Mouse (Mus musculus): ENCODE measurements around the gene Zfp804a.

Gene Zfp804a

DNA sequence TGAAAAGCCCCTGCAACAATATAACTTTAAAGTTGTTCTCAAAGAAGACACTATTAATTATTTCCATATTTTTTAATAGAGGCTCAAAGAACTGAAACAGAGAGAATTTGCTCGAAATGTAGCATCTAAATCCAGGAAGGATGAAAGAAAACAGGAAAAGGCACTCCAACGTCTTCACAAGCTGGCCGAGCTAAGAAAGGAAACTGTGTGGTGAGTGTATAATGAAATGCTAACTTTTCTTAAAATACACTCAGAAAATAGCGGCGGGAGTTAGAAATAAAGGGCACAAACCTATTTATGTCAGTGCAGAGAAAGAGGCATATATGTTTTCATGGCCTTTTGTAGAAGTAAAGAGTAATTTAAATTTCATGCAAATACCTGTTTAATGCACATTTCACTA lies 200.4 kb downstream of the Zfp804a start:
- DNase-seq (ENCODE audit: low spot score in 2 of 2) = no peak

GRCm38 (mm10) chr2:82282591-82283269 lies 229.7 kb downstream of the Zfp804a start:
- no peak for DNase-seq (ENCODE audit: low spot score in 2 of 2)

DNA sequence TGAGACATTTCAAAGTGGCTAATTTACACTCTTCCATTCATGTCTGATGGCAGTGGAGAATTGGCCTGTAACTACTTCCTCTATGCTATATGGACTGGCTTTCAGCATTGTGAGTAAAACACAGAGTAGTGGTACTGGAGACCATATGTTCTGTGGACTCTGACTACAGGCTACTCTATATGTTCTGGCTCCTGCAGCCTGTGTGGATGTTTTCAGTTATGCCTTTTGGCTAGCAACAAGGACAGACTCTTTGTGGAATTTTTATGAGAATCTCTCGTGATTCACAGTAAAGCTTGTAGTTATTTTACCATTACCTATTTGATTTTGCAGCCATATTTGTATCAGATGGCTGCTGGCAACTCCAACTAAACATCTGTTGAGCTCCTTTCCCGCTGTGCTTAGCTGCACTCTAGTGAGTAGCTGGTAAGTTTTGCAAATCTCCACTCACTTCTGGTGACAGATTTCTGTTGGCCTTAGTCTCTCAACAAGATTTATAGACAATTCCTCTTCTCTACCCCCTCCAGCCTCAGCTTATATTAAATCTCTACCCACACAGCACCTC lies 242.0 kb downstream of the Zfp804a start:
- no peak for DNase-seq (ENCODE audit: low spot score in 2 of 2)
